Mouse (Mus musculus) gastrocnemius, postnatal 36 days (tissue): ENCODE results near the gene Scyl2. TPM values are rescaled to one million over a fixed set of nuclear protein-coding genes. Genes with fewer than 3 reads are reported as not detected.
"Not testable (repeated sequence)": the region's sequence is repeated elsewhere in the genome, so short reads cannot be mapped to it uniquely, and the experiment has no call there.

Source experiments
- DNase-seq, 2 experiments: peaks; one replicate each; pipeline ENCODE4 v3.0.0; 2022
- intact Hi-C: fragments of 180-260 bp; cut with DNase I; formaldehyde crosslinking; loops from one replicate; pipeline ENCODE4 v1.15.1; 2025
- long read RNA-seq, 2 experiments: library from polyadenylated mRNA; stranded (forward); transcript quantifications; one replicate each; pipeline ENCODE4 v2.0.0; 2021
- total RNA-seq, 2 experiments: library from RNA; stranded (reverse); gene quantifications; 2 replicates each; pipeline ENCODE4 v1.2.3; 2021

The Scyl2 gene
- 10 to 100 TPM; 12.1 to 12.6 TPM for total RNA-seq
- long read RNA-seq, experiment 1, full-length matches to known transcripts, result 2 of 5 reads
- long read RNA-seq, experiment 1, partial matches to known transcripts, result 1 of 5 reads
- long read RNA-seq, experiment 1, other reads (novel, unspliced or antisense), result 2 of 5 reads
- long read RNA-seq, experiment 2, partial matches to known transcripts, result 1 of 2 reads
- long read RNA-seq, experiment 2, other reads (novel, unspliced or antisense), result 1 of 2 reads

DNA sequence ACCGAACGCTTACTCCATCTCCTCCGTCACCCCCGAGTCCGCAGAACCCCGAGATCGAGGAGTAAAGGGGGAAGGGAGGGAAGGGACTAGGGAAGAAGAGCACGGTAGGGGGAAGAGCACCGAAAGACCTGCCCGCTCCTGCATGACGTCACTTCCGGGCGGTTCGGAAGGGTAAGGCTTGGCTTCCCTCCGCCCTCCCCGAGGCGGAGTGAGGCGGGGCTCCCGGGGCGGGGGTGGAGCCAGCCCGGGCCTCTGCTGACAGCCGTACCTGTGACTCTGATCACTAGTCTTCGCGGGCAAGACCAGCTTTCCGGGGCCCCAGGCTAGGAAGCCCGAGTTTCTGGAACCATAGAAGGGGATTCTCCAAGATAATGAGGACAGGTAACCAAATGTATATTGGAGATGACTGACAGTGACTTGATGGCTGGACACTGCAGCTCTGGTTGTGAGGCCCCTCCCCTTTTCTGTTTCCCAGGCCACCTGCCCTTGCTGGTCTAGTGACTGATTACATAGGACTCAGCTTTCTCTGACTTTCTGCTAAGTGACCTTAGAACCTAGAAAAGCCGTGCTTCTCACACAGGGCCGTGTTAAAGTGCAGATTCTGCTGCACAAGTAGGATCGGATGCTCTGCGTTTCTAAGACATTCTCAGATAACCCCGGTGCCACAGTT is at the start of gene Scyl2:
TSS of gene Scyl2 (minus strand) at position 147 of the 670 bp plus-strand sequence.
- DNase-seq, result peak; percentile 86 to 90
- intact Hi-C loops, result loop anchor here (5.0 kb wide), 1 partner anchor 46 kb away; the partner anchor contains the start of gene Actr6

DNA sequence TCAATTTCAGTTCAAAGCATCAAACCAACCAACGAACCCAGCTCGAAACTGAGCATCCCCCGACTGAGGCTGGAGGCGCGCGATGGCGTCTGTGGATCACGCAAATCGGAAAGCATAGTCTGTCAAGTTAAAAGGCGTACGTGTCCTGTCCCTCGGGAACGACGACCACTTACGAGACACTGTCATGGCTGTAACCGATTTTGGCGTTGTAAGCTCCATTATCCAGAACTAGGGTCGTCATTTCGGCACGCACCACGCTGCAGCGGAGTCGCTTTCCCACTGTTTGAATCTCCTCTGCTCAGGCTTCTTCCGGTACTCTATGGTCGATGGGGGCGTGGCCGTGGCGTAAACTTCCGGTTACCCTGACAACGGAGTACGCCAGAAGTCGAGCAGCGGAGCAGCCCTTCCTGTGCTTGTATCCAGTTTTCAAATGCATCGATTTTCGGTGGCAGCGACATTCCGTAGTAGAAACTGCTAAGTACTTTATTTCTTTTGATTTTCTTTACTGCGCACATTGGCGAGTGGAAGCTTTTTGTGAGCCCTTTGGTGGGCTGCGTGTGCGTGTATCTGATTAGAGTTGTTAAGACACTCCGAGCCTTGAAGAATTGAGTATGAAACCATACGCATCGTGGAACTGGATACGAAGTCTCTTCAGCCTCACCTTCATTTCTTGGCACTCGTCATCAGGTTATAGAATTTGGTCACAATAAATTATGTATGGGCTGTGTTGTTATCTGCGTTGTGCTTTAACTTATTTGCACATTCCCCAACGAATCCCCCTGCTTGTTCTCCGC is 46.1 kb upstream of the Scyl2 start, which contains the start of gene Actr6:
TSS of gene Actr6 (minus strand) at position 295 of the 794 bp plus-strand sequence.
- peak; percentile 88 to 89 for DNase-seq
- intact Hi-C loops, result loop anchor here (5.0 kb wide), 1 partner anchor 45 kb away; the partner anchor contains the start of gene Scyl2

GRCm38 (mm10) chr10:89731341-89731740 is 45.3 kb upstream of the Scyl2 start:
- intact Hi-C loops, result loop anchor here (5.0 kb wide), 1 partner anchor 44 kb away; the partner anchor contains the start of gene Scyl2
- DNase-seq, result no peak

- DNase-seq, result no peak
- intact Hi-C loops, result loop anchor here (5.0 kb wide), 1 partner anchor 43 kb away; the partner anchor contains the start of gene Scyl2
Observed at GRCm38 (mm10) chr10:89730386-89730785, 44.3 kb upstream of the Scyl2 start.

- peak in 1 of 2 experiments; percentile 14 for DNase-seq
- intact Hi-C loops, result no loop called here
Observed at GRCm38 (mm10) chr10:89722247-89723195, 36.4 kb upstream of the Scyl2 start.

GRCm38 (mm10) chr10:89720796-89721195 is 34.7 kb upstream of the Scyl2 start:
- DNase-seq, result no peak
- intact Hi-C loops, result no loop called here

- DNase-seq, result no peak
- intact Hi-C loops, result no loop called here
Observed at GRCm38 (mm10) chr10:89720252-89720651, 34.2 kb upstream of the Scyl2 start.

DNA sequence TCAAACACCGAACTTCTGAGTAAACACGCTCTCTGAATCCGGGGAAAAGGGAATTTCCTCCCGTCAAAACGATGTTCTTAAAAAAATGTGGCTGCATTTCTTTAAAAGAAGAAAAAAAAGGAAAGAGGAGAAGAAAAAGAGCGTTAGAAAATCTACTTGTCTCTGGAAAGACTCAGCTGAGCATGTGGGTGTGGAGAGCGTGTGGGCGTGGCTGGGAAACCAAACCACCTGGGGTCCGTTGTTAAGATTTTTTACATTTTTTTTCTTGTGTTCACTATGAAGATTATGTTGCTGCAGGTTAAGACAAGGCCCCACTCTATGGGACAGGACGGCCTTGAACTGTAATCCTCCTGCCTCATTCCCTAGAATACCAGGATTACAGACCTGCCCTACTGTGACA is 28.8 kb upstream of the Scyl2 start:
- intact Hi-C loops, result no loop called here

GRCm38 (mm10) chr10:89708720-89709119 is 22.6 kb upstream of the Scyl2 start:
- intact Hi-C loops, result no loop called here

More for the DNA sequence above, 28.8 kb upstream of the Scyl2 start:
- DNase-seq, result no peak

DNA sequence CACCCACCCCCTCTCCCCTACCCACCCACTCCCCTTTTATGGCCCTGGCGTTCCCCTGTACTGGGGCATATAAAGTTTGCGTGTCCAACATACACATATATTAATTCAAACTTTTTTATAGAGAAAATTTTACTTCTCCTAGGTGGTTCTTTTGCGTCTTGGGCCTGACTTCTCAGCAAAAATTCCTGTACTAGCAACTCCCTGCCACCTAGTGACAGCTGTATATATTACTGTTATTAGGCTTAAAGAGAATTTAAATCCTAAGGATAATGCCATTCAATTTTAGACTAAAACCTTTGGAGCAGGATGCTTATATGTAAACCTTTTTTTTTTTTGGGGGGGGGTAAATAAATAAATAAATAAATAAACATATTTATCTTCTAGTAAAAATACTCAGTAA is 21.3 kb upstream of the Scyl2 start:
- intact Hi-C loops, result no loop called here
- DNase-seq, result no peak

More at GRCm38 (mm10) chr10:89708720-89709119, 22.6 kb upstream of the Scyl2 start:
- DNase-seq, result no peak

- no peak for DNase-seq
- intact Hi-C loops, result no loop called here
Observed at GRCm38 (mm10) chr10:89703042-89703441, 17.0 kb upstream of the Scyl2 start.

GRCm38 (mm10) chr10:89697956-89698355 is 11.9 kb upstream of the Scyl2 start:
- intact Hi-C loops, result no loop called here
- no peak for DNase-seq

- intact Hi-C loops, DNase-seq: not testable (repeated sequence)
Observed at GRCm38 (mm10) chr10:89696270-89696669, 10.2 kb upstream of the Scyl2 start.

- DNase-seq, result no peak
- intact Hi-C loops, result no loop called here
Observed at GRCm38 (mm10) chr10:89695194-89695911, 9.3 kb upstream of the Scyl2 start.

DNA sequence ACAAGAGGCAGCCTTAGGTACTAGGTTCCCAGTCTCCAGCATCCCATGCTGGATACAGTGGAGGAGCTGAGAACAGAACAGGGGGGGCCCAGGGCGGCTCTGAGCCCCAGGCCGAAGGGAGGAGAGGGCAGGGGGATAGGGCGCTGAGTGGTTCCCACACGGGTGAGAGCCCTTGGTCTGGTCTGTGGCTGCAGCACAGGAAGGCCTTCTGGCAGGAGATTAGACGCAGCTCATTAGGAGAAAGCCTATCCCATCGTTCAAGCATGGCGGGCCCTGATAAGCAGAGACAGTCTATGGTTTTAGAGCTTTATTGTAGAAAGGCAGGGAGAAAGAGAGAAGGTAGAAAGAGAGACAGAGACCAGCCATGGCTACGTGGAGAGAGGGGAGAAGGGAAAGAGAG is 3.9 kb upstream of the Scyl2 start:
- intact Hi-C loops, result no loop called here
- no peak for DNase-seq

DNA sequence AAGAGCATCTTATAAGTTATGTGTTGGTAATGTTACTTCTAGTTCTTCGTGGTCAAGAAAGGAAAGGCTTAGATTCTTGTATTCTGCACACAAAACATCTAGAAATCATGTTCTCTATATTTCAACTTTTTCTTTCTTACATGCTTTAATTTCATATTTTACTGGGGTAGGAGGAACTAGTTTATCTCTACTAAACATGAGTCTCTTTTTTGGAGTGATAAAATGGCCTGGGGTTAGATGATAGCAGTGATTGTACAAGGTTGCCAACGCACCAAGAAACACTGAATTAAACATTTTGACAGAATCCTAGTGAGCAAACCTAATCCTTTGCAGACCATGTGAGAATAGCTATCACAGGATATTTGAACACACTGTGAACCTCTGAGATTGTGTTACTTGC is 1.4 kb upstream of the Scyl2 start:
- intact Hi-C loops, result loop anchor here (5.0 kb wide), 1 partner anchor 45 kb away; the partner anchor contains the start of gene Actr6
- no peak for DNase-seq

GRCm38 (mm10) chr10:89685391-89686138 is 520 bp downstream of the Scyl2 start:
- peak in 1 of 2 experiments; percentile 10 for DNase-seq
- intact Hi-C loops, result loop anchor here (5.0 kb wide), 1 partner anchor 47 kb away; the partner anchor contains the start of gene Actr6

DNA sequence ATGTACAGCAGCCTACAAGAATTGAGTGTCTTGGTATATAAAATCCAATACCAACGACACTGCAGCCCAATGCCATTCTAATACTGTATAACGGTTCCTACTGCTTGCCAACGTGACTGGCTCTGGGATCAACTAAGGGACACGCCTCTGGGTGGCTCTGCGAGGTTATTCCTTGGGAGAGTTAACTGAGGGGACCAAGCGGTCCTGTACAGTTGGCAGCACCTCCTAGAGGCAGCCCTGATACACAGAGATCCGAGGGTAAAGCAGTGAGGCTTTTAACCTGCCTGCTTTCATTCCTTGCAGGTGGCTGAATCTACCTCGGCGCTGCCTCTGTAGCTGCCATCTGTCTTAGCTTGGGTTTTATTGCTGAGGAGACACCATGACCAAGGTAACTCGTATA is 3.1 kb downstream of the Scyl2 start:
- intact Hi-C loops, result no loop called here

More for the DNA sequence above, 3.1 kb downstream of the Scyl2 start:
- no peak for DNase-seq
